Mouse (Mus musculus): ENCODE data around the gene Rac3. TPM values are rescaled to one million over a fixed set of nuclear protein-coding genes. Genes with fewer than 3 reads are reported as not detected.

Rac3 gene
- polyA plus RNA-seq, 1 experiment, result 60.4 TPM

DNA sequence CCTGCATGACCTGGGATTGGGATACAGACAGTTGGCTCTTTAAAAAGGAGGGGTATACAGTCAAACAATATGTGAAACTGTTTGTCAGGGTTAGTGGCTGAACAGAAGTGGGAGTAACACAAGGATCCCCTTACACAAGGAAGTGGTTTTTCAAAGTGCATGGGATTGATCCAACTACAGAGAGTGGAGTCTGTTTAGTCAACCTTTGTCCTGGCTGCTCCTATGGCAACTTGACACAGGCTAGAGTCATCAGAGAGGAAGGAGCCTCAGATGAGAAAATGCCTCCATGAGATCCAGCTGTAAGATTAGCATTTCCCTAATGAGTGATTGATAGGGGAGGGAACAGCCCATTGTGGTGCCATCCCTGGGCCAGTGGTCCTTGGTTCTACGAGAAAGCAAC is 46.9 kb downstream of the Rac3 start:
- no peak overlapping the region for H3K4me3 ChIP-seq (ENCODE audit: insufficient read depth, low read length)
- H3K27ac ChIP-seq (ENCODE audit: insufficient read depth, low read length), result no peak overlapping the region
- no peak for TF ChIP-seq CTCF (IDR thresholded peaks at IDR 0.05; ENCODE audit: extremely low read depth, insufficient read depth, low read length)
- no peak for TF ChIP-seq POLR2A (IDR thresholded peaks at IDR 0.05; ENCODE audit: extremely low read depth, insufficient read depth, low read length)
- H3K4me1 ChIP-seq (ENCODE audit: control insufficient read depth, insufficient read depth, low read length), result no peaks in the 10 kb centered on the region

DNA sequence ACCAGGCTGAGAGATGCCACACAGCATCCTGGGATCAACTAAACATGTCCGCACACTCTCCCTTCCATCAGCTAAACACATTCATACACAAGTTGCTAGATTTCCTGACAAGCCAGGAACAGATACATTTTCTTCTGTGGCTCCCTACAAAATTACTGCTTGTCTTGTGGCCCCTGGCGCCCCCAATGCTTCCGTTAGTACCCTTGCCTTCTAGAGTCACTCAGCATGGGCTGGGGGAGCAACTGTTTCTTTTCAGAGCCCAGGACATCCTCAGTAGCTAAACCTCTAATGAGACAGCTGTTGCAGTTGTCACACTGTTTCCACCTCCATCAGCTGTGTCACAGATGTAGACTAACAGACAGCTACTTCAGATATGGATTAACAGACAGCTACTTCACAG is 51.5 kb downstream of the Rac3 start:
- H3K4me1 ChIP-seq (ENCODE audit: control insufficient read depth, insufficient read depth, low read length), result no peaks in the 10 kb centered on the region
- TF ChIP-seq CTCF (IDR thresholded peaks at IDR 0.05; ENCODE audit: extremely low read depth, insufficient read depth, low read length), result no peak
- no peak for TF ChIP-seq POLR2A (IDR thresholded peaks at IDR 0.05; ENCODE audit: extremely low read depth, insufficient read depth, low read length)
- H3K27ac ChIP-seq (ENCODE audit: insufficient read depth, low read length), result no peak overlapping the region

More for the DNA sequence above, 51.5 kb downstream of the Rac3 start:
- no peak overlapping the region for H3K4me3 ChIP-seq (ENCODE audit: insufficient read depth, low read length)

Other genes starting within 250 kb of the Rac3 start
- 96.3 and 96.6 TPM in 2 replicates for gene Mrpl12, start 236.9 kb upstream of the Rac3 start, polyA plus RNA-seq (2012; rRNA removed)
- 29.0 and 30.0 TPM in 2 replicates for gene Slc25a10, start 229.6 kb upstream of the Rac3 start, polyA plus RNA-seq (2012; rRNA removed)
- gene Gcgr, start 190.8 kb upstream of the Rac3 start, polyA plus RNA-seq (2012; rRNA removed), result 0.13 TPM in 2 replicates
- gene Mcrip1, start 171.7 kb upstream of the Rac3 start, polyA plus RNA-seq (2012; rRNA removed), result 158 and 160 TPM in 2 replicates
- gene Ppp1r27, start 170.3 kb upstream of the Rac3 start, polyA plus RNA-seq (2012; rRNA removed), result not detected in 2 replicates
- gene P4hb, start 148.2 kb upstream of the Rac3 start, polyA plus RNA-seq (2012; rRNA removed), result 88.9 and 91.2 TPM in 2 replicates
- gene Arhgdia, start 139.8 kb upstream of the Rac3 start, polyA plus RNA-seq (2012; rRNA removed), result 416 and 442 TPM in 2 replicates
- 42.1 and 46.9 TPM in 2 replicates for gene Alyref, start 123.1 kb upstream of the Rac3 start, polyA plus RNA-seq (2012; rRNA removed)
- gene Anapc11, start 123.0 kb upstream of the Rac3 start, polyA plus RNA-seq (2012; rRNA removed), result 148 and 161 TPM in 2 replicates
- gene Npb, start 113.0 kb upstream of the Rac3 start, polyA plus RNA-seq (2012; rRNA removed), result 0.58 and 1.1 TPM in 2 replicates
- 281 and 289 TPM in 2 replicates for gene Pcyt2, start 103.5 kb upstream of the Rac3 start, polyA plus RNA-seq (2012; rRNA removed)
- gene Sirt7, start 96.2 kb upstream of the Rac3 start, polyA plus RNA-seq (2012; rRNA removed), result 98.2 and 105 TPM in 2 replicates
- gene Mafg, start 87.9 kb upstream of the Rac3 start, polyA plus RNA-seq (2012; rRNA removed), result 83.7 and 83.9 TPM in 2 replicates
- gene Pycr1, start 77.7 kb upstream of the Rac3 start, polyA plus RNA-seq (2012; rRNA removed), result 2.2 and 3.6 TPM in 2 replicates
- gene Myadml2, start 73.3 kb upstream of the Rac3 start, polyA plus RNA-seq (2012; rRNA removed), result 3.4 and 3.6 TPM in 2 replicates
- gene Notum, start 60.3 kb upstream of the Rac3 start, polyA plus RNA-seq (2012; rRNA removed), result 6.8 and 7.1 TPM in 2 replicates
- gene Aspscr1, start 48.5 kb upstream of the Rac3 start, polyA plus RNA-seq (2012; rRNA removed), result 46.2 and 46.8 TPM in 2 replicates
- 36.2 and 40.2 TPM in 2 replicates for gene Cenpx, start 7.7 kb upstream of the Rac3 start, polyA plus RNA-seq (2012; rRNA removed)
- gene Lrrc45, start 7.5 kb upstream of the Rac3 start, polyA plus RNA-seq (2012; rRNA removed), result 114 and 137 TPM in 2 replicates
- gene Dcxr, start 5.8 kb downstream of the Rac3 start, polyA plus RNA-seq (2012; rRNA removed), result 20.5 and 21.3 TPM in 2 replicates
- gene Cbr2, start 10.6 kb downstream of the Rac3 start, polyA plus RNA-seq (2012; rRNA removed), result 4.6 and 4.9 TPM in 2 replicates
- 1.4 and 2.8 TPM in 2 replicates for gene Hmga1b, start 41.3 kb downstream of the Rac3 start, polyA plus RNA-seq (2012; rRNA removed)
- 98.9 and 103 TPM in 2 replicates for gene Rfng, start 62.7 kb downstream of the Rac3 start, polyA plus RNA-seq (2012; rRNA removed)
- 223 and 224 TPM in 2 replicates for gene Gps1, start 62.8 kb downstream of the Rac3 start, polyA plus RNA-seq (2012; rRNA removed)
- 49.8 and 51.3 TPM in 2 replicates for gene Dus1l, start 74.9 kb downstream of the Rac3 start, polyA plus RNA-seq (2012; rRNA removed)
- 219 and 242 TPM in 2 replicates for gene Fasn, start 103.1 kb downstream of the Rac3 start, polyA plus RNA-seq (2012; rRNA removed)
- gene Ccdc57, start 211.4 kb downstream of the Rac3 start, polyA plus RNA-seq (2012; rRNA removed), result 11.0 and 13.1 TPM in 2 replicates
- 6.1 and 7.1 TPM in 2 replicates for gene Slc16a3, start 227.0 kb downstream of the Rac3 start, polyA plus RNA-seq (2012; rRNA removed)

All from cortical plate, adult 2 months (tissue).